In the genomic region with DNA sequence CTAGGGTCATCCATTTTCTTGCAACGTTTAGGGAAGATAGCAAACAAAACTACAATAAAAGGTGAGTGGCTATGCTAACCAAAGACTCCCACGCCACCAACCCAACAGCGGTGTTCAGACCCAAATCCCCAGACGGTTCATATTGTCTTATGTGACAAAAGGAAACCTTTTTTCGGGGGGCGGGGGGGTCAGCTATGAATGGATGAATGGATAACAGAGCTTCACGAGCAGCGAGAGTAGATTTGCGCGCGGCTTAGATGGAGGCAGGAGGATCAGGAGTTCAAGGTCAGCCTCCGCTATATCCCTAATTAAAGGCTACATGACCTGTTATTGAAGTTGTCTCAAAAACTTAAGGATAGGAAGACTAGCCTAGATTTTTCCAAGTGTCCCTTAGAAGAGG, we compare ENCODE assay signal across 8 mouse cellular contexts. TPM values are rescaled to one million over a fixed set of nuclear protein-coding genes. Genes with fewer than 3 reads are reported as not detected.
DNase-seq lines count a peak whose midpoint lies in the region; ATAC-seq and TF ChIP-seq lines count a peak whose summit lies in the region.

No protein-coding gene starts in this region.

- no peaks in the 10 kb centered on the region for H3K36me3 ChIP-seq in hindbrain, embryonic 15.5 days

- intact Hi-C loops in left cerebral cortex, adult 2 months (cut with DNase I), result loop anchor here (5.0 to 10.0 kb wide), 2 partner anchors 198 to 286 kb away; a partner anchor contains a TSS
- intact Hi-C loops in left cerebral cortex, postnatal 25 days (cut with DNase I), result loop anchor here (10.0 kb wide), 1 partner anchor 228 kb away; no protein-coding TSS in a partner anchor

- no peaks in the 10 kb centered on the region for H3K9me3 ChIP-seq in hindbrain, embryonic 15.5 days

- peak overlapping the region; percentile 61 for H3K4me3 ChIP-seq in left cerebral cortex, adult 2 months
- H3K4me3 ChIP-seq in hindbrain, embryonic 15.5 days, result peak overlapping the region; percentile 52

- peak overlapping the region; percentile 47 for H3K9ac ChIP-seq in hindbrain, embryonic 15.5 days

- H3K4me2 ChIP-seq in hindbrain, embryonic 15.5 days, result peak overlapping the region; percentile 66

- no peaks in the 10 kb centered on the region for H3K27me3 ChIP-seq in hindbrain, embryonic 15.5 days

- ATAC-seq in hindbrain, embryonic 15.5 days (ENCODE audit: low FRiP score, low read depth), result no peak
- ATAC-seq in megakaryocyte progenitor cell, adult 5-6 weeks (replicated peaks; ENCODE audit: poor library complexity), result peak; percentile 10
- no peak for ATAC-seq in frontal cortex, adult (ENCODE audit: low TSS enrichment)
- no peak for ATAC-seq in granulocyte monocyte progenitor cell, adult 5-6 weeks (replicated peaks; ENCODE audit: poor library complexity, severe bottlenecking)

- DNase-seq in left cerebral cortex, adult 2 months (ENCODE audit: extremely low spot score in 1 of 2, low spot score in 2 of 2), result no peak
- DNase-seq in left cerebral cortex, postnatal 25 days (ENCODE audit: low spot score in 2 of 2), result no peak
- DNase-seq in cerebellum, adult 9-10 months, result peak; percentile 65
- no peak for DNase-seq in gastrocnemius, postnatal 10 days

- peaks cover 17% of the 10 kb centered on the region for H3K4me1 ChIP-seq in hindbrain, embryonic 15.5 days (replicated peaks)

- no peak for TF ChIP-seq CTCF in left cerebral cortex, adult 2 months (IDR thresholded peaks at IDR 0.05)

- H3K27ac ChIP-seq in left cerebral cortex, adult 2 months, result no peak overlapping the region
- H3K27ac ChIP-seq in hindbrain, embryonic 15.5 days (replicated peaks), result peak overlapping the region; percentile 85

- 2% methylated on average over 12 of the region's 12 CpGs for WGBS in hindbrain, embryonic 15.5 days

RNA-seq across cellular contexts. Expression of a gene that starts 6.3 kb away (rescaled TPM):
- total RNA-seq in left cerebral cortex, adult 2 months (2021), result 10 to 100 TPM; 34.1 to 34.4 TPM
- 10 to 100 TPM; 28.6 to 30.7 TPM for total RNA-seq in left cerebral cortex, postnatal 25 days (2021)
- 32.5 and 34.3 TPM in 2 replicates for polyA plus RNA-seq in hindbrain, embryonic 15.5 days (2015; fragmentation: Nextera tagmentation; extraction: Ambion mirVana)
- 32.5 and 34.4 TPM in 2 replicates for total RNA-seq in megakaryocyte progenitor cell, adult 5-6 weeks (2015)
- 80.5 and 85.0 TPM in 2 replicates for total RNA-seq in megakaryocyte progenitor cell, adult 5-6 weeks (2017)
- total RNA-seq in granulocyte monocyte progenitor cell, adult 5-6 weeks (2014; fragmentation: Nextera tagmentation), result 49.3 and 60.6 TPM in 2 replicates
- 65.4 and 80.5 TPM in 2 replicates for total RNA-seq in granulocyte monocyte progenitor cell, adult 5-6 weeks (2017)
- total RNA-seq in gastrocnemius, postnatal 10 days (2021), result 10 to 100 TPM; 56.3 to 60.9 TPM

RNA-seq across cellular contexts. Expression of a gene that starts 24.2 kb away (rescaled TPM):
- under 1 TPM in 1 of 2 experiments, not detected in 1; 0.27 TPM for total RNA-seq in left cerebral cortex, adult 2 months (2021)
- total RNA-seq in left cerebral cortex, postnatal 25 days (2021), result not detected
- polyA plus RNA-seq in hindbrain, embryonic 15.5 days (2015; fragmentation: Nextera tagmentation; extraction: Ambion mirVana), result 0.12 TPM in 1 of 2 replicates, not detected in the other
- not detected in 2 replicates for total RNA-seq in megakaryocyte progenitor cell, adult 5-6 weeks (2015)
- total RNA-seq in megakaryocyte progenitor cell, adult 5-6 weeks (2017), result not detected in 2 replicates
- total RNA-seq in granulocyte monocyte progenitor cell, adult 5-6 weeks (2014; fragmentation: Nextera tagmentation), result not detected in 2 replicates
- not detected in 2 replicates for total RNA-seq in granulocyte monocyte progenitor cell, adult 5-6 weeks (2017)
- under 1 TPM in 1 of 2 experiments, not detected in 1; 0.31 TPM for total RNA-seq in gastrocnemius, postnatal 10 days (2021)
